ENCODE assay signal across 8 mouse cellular contexts in genomic region chr7:126759050-126759671, GRCm38 (mm10). TPM values are rescaled to one million over a fixed set of nuclear protein-coding genes. Genes with fewer than 3 reads are reported as not detected.
DNase-seq lines count a peak whose midpoint lies in the region; ATAC-seq and TF ChIP-seq lines count a peak whose summit lies in the region.

Gene Mapk3 (plus strand): TSS chr7:126759601.

- DNase-seq in Patski (ENCODE audit: low read depth, low spot score): no peak
- peak; percentile 93 to 95 for DNase-seq in cerebellum, postnatal 10 days
- peak; percentile 86 to 89 for DNase-seq in frontal cortex, postnatal 10 days (ENCODE audit: low spot score in 2 of 2)
- peak; percentile 92 for DNase-seq in hindbrain, embryonic 11.5 days (ENCODE audit: low spot score)
- DNase-seq in layer of hippocampus, adult 9-11 months: peak; percentile 93
- DNase-seq in lung, postnatal 0 days (ENCODE audit: low spot score): peak; percentile 97
- DNase-seq in ovary, postnatal 10 days (ENCODE audit: low spot score): peak; percentile 67
- peak; percentile 89 for DNase-seq in thymus, postnatal 10 days (ENCODE audit: low spot score in 2 of 2)

- peak within 1 kb of the TSS; percentile 80 for H3K27ac ChIP-seq in hindbrain, embryonic 11.5 days (ENCODE audit: low read depth, low read length)
- peak within 1 kb of the TSS; percentile 98 for H3K27ac ChIP-seq in lung, postnatal 0 days (ENCODE audit: low read length)

- H3K4me2 ChIP-seq in hindbrain, embryonic 11.5 days (replicated peaks; ENCODE audit: low read depth, low read length): peak within 1 kb of the TSS; percentile 92
- H3K4me2 ChIP-seq in lung, postnatal 0 days (replicated peaks; ENCODE audit: low read depth, low read length): peak within 1 kb of the TSS; percentile 92

- CTCF ChIA-PET in Patski (lab: Charles Lee): interaction anchor here (1.0 kb wide), 1 partner anchor 11 kb away, joined by 4 read pairs; no protein-coding TSS in a partner anchor

- WGBS in hindbrain, embryonic 11.5 days: under 1% methylated on average over 26 of the region's 38 CpGs
- 1% methylated on average over 25 of the region's 38 CpGs for WGBS in lung, postnatal 0 days

- TF ChIP-seq CTCF in Patski (IDR thresholded peaks at IDR 0.05): no peak
- peak; percentile 80 for TF ChIP-seq CTCF in lung, postnatal 0 days (IDR thresholded peaks at IDR 0.05)

- TF ChIP-seq EP300 in lung, postnatal 0 days (IDR thresholded peaks at IDR 0.05): no peak

- no peaks in the 10 kb centered on the region for H3K27me3 ChIP-seq in Patski
- H3K27me3 ChIP-seq in hindbrain, embryonic 11.5 days (ENCODE audit: control insufficient read depth, insufficient read depth, low read length): no peaks in the 10 kb centered on the region
- no peaks in the 10 kb centered on the region for H3K27me3 ChIP-seq in lung, postnatal 0 days (replicated peaks; ENCODE audit: insufficient read depth, low read length)

- H3K9ac ChIP-seq in hindbrain, embryonic 11.5 days (ENCODE audit: low read depth, low read length): peak within 1 kb of the TSS; percentile 89
- peak within 1 kb of the TSS; percentile 89 for H3K9ac ChIP-seq in lung, postnatal 0 days (replicated peaks; ENCODE audit: low read depth)

- POLR2A ChIA-PET in Patski (lab: Charles Lee): no interaction called here

- in situ Hi-C loops in Patski (cut with MboI; ENCODE audit: low pct_unique_long_range_greater_than_20kb): no loop called here

- no peaks in the 10 kb centered on the region for H3K36me3 ChIP-seq in hindbrain, embryonic 11.5 days (ENCODE audit: control insufficient read depth, insufficient read depth, low read length)
- H3K36me3 ChIP-seq in lung, postnatal 0 days (ENCODE audit: insufficient read depth, low read length): peaks cover 21% of the 10 kb centered on the region; the same call in 1 of the 2 replicates

- peaks cover 10% of the 10 kb centered on the region for H3K4me1 ChIP-seq in hindbrain, embryonic 11.5 days (replicated peaks; ENCODE audit: control insufficient read depth, insufficient read depth, low read length)
- peaks cover 19% of the 10 kb centered on the region for H3K4me1 ChIP-seq in lung, postnatal 0 days (ENCODE audit: insufficient read depth, low read depth, low read length)

- H3K4me3 ChIP-seq in hindbrain, embryonic 11.5 days (ENCODE audit: low read depth, low read length): peak within 1 kb of the TSS; percentile 70
- peak within 1 kb of the TSS; percentile 93 for H3K4me3 ChIP-seq in lung, postnatal 0 days (ENCODE audit: low read depth, low read length)

- no peaks in the 10 kb centered on the region for H3K9me3 ChIP-seq in hindbrain, embryonic 11.5 days (ENCODE audit: control insufficient read depth, low read length)
- no peaks in the 10 kb centered on the region for H3K9me3 ChIP-seq in lung, postnatal 0 days (ENCODE audit: low read length)

- peak; percentile 72 for ATAC-seq in Patski
- peak; percentile 73 for ATAC-seq in hindbrain, embryonic 11.5 days (ENCODE audit: low FRiP score)
- ATAC-seq in lung, postnatal 0 days: peak; percentile 61

RNA-seq across cellular contexts. Expression of gene Mapk3, which starts in this region (rescaled TPM):
- 122 TPM for polyA plus RNA-seq in Patski (2021)
- polyA plus RNA-seq in hindbrain, embryonic 11.5 days (2014; fragmentation: Nextera tagmentation; extraction: Ambion mirVana): 47.2 and 51.8 TPM in 2 replicates
- 180 and 183 TPM in 2 replicates for polyA plus RNA-seq in lung, postnatal 0 days (2015; fragmentation: Nextera tagmentation; extraction: Ambion mirVana)
